Mouse (Mus musculus): Measurements from ENCODE around the gene Tes3-ps.

Gene Tes3-ps

GRCm38 (mm10) chr13:49504510-49504909 lies 11.4 kb downstream of the Tes3-ps start, which contains the start of gene Ecm2:
Gene Ecm2 (plus strand): TSS chr13:49504810.
- no peak for DNase-seq (ENCODE audit: low spot score)

DNA sequence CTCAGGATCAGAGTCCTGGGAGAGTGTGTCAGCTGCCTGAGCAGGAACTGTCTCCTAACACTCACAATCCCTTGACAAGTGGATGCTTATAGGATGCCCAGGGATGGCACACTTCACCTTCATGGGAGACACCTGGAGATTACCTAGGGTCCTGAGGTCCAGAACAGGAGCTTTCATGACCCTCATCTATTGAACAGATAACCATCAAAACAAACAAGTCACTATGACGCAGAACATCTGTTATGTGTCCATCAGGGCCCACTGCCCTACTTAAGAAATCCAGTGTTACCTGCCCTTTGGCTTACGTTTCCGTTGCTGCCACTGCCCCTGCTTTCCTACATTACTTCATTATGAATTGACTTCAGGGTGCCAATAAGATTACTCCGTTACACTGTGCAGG lies 12.7 kb downstream of the Tes3-ps start:
- no peak for DNase-seq (ENCODE audit: low spot score)

GRCm38 (mm10) chr13:49507176-49507575 lies 14.1 kb downstream of the Tes3-ps start:
- DNase-seq (ENCODE audit: low spot score) = no peak

DNA sequence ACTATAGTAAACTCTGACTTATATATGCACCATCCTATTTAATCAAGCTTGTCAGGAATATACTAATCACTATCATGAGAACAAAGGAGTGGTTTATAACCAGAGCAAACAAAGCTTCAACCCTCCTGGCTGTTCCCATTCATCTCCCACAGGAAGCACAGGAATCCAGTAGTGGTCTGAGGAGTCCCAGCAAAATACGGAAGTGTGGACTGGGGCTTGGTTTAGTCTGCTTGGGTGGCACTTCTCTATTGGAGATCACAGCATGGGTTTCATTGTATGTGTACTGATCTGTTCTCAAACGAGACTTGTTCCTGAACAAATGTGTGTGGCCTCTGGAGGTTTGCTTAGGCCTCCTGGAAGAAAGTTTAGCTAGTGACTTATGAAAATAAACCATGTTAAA lies 25.6 kb downstream of the Tes3-ps start:
- no peak for DNase-seq (ENCODE audit: low spot score)

DNA sequence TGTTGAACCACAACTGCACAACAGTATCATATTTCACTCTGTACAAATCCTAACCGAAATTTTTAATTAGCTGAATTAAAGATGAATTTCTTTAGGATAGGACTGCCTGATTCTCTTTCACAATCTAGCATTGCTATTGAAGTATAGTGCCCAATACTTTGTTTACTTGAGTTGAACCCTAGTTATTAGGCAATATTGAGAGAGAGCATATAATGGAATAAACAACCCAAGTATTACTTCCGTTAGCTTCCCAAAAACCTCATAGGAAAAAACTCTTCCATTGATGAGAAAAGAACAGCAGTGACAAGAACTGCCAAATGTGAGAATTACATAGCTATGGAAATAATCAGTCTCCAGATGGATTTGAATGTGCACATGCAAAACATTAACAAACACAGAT lies 33.1 kb downstream of the Tes3-ps start:
- DNase-seq (ENCODE audit: low spot score) = no peak

- DNase-seq (ENCODE audit: low spot score) = no peak
Measured at GRCm38 (mm10) chr13:49530636-49531035, 37.5 kb downstream of the Tes3-ps start.

GRCm38 (mm10) chr13:49536946-49537345 lies 43.8 kb downstream of the Tes3-ps start:
- DNase-seq (ENCODE audit: low spot score) = no peak

DNA sequence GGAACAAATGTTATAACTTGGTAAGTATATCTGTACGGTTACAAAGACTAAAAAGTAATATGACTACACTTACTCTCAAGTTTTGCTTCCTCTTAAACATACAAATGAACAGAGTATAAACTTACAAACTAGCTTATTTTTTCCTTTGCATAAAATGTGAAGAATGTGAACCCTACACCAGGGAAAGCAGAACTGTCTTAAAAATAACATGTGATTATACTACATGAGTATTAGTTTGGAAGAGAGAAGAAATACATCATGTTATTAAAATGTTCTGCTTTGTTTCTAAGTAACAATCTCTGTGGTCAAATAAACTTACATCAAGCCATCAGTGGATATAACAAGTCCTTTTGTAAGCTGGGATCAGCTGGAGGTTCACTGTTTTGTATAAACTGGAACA lies 45.6 kb downstream of the Tes3-ps start:
- no peak for DNase-seq (ENCODE audit: low spot score)

DNA sequence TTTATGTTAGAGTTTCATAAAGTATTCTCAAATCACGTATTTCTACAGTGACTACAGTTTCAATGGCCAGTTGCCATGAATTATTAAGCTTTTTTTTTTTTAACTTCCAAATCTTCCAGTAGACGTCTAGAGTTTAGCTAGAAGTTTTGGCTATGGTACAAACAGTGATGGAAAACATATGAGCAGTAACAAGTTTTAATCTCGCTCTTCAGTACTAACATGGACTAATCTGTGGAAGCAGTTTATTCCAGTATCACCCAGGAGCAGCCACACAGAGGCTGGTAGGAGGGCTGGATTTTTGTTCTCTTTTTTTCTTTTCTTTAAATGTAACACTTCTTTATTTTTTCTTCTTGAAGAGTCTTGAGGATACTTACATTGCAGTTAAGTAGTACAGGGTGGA lies 51.2 kb downstream of the Tes3-ps start, which contains the start of gene Aspn:
Gene Aspn (plus strand): TSS at position 165 of the 400 bp plus-strand sequence.
- DNase-seq (ENCODE audit: low spot score) = no peak

DNA sequence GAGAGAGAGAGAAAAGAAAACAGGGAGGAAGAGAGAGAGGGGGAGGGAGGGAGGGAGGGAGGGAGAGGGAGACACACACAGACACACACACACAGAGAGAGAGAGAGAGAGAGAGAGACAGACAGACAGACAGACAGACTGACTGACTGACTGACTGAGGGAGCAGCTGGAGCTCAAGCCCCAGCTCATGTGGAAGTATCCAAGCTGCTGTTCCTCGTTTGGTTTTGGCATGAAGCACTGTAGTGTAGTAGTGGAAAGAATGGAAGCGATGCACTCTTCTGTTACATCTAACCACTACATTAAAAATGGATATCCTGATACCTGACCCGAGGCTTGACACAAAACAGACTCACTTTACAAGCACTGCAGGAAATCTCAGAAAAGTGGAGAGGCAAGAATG lies 52.5 kb downstream of the Tes3-ps start:
- no peak for DNase-seq (ENCODE audit: low spot score)

Measured in urinary bladder, postnatal 14 days (tissue).